Mouse (Mus musculus): ENCODE results near the gene Nmrk1. TPM values are rescaled to one million over a fixed set of nuclear protein-coding genes. Genes with fewer than 3 reads are reported as not detected.
A peak's percentile ranks its signal among the peaks of the same experiment; 100 is the strongest.

Nmrk1 gene
- total and polyA plus RNA-seq, 2 experiments from 2014 or later, result 3.6 to 4.8 TPM

DNA sequence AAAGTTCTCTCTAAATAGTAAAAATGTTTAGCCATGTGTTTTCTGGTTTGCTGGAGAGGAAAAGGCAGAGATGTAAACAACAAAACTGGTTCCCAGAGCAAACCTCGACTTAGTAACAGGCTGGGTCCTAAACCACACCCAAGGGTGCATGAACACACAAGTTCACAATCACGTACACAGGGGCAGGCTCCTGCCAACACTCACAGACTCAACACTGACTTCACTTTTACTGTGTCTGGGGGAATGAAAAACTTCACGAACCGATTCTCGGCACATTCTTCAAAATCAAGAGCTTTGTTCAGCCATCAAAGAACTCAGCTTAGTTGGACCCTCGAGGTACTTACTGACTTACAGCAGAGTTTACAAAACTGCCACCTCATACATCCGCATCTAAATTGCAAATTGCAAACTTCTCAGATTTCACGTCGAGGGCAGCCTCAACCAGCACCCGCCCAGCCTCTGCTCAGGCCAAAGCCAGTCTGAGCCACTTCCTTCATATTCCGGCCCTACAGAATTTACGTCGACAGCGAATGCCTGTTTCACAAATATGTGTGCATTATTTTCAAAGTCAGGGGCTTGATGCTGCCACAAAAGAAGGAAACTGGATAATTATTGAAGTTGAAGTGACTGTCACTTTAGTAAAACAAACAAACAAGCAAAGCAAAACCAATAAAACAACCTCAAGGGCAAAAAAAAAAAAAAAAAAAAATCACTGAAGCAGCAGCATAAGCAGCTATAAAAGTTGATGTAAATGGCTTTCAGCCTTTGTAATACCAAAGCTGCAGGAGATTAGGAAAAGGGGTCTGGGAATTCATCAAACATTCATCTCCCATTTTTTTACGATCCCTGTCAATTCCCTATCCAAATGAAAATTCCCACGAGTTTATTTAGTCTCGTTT is 1.3 kb upstream of the Nmrk1 start:
- 7% methylated on average over 17 of the region's 17 CpGs for WGBS
- DNase-seq, result no peak
- no peaks in the 10 kb centered on the region for H3K36me3 ChIP-seq (ENCODE audit: insufficient read depth)
- no peaks in the 10 kb centered on the region for H3K27me3 ChIP-seq (ENCODE audit: insufficient read depth, low read length)
- no peaks in the 10 kb centered on the region for H3K4me1 ChIP-seq (ENCODE audit: insufficient read depth)
- TF ChIP-seq CTCF (IDR thresholded peaks at IDR 0.05; ENCODE audit: low read depth), result no peak
- H3K27ac ChIP-seq (ENCODE audit: low read depth, low read length), result no peak overlapping the region
- no peak for ATAC-seq
- H3K4me3 ChIP-seq (ENCODE audit: low read depth, low read length), result peak overlapping the region; percentile 75
- H3K9ac ChIP-seq, result no peak overlapping the region
- peak overlapping the region; percentile 96 for H3K4me2 ChIP-seq (ENCODE audit: low read depth)
- H3K9me3 ChIP-seq (ENCODE audit: low read length), result no peaks in the 10 kb centered on the region

- H3K27me3 ChIP-seq (ENCODE audit: insufficient read depth, low read length), result no peaks in the 10 kb centered on the region
- DNase-seq (no peak), ATAC-seq (peak; percentile 54)
- no peaks in the 10 kb centered on the region for H3K9me3 ChIP-seq (ENCODE audit: low read length)
- H3K9ac ChIP-seq, result peak overlapping the region; percentile 57
- WGBS, result 1% methylated on average over 40 of the region's 40 CpGs
- peak overlapping the region; percentile 50; the same call in 1 of the 2 replicates for H3K27ac ChIP-seq (ENCODE audit: low read depth, low read length)
- H3K4me2 ChIP-seq (ENCODE audit: low read depth), result peak overlapping the region; percentile 96
- H3K4me3 ChIP-seq (ENCODE audit: low read depth, low read length), result peak overlapping the region; percentile 75
- TF ChIP-seq CTCF (IDR thresholded peaks at IDR 0.05; ENCODE audit: low read depth), result no peak
- no peaks in the 10 kb centered on the region for H3K4me1 ChIP-seq (ENCODE audit: insufficient read depth)
- no peaks in the 10 kb centered on the region for H3K36me3 ChIP-seq (ENCODE audit: insufficient read depth)
Observed at GRCm38 (mm10) chr19:18631161-18631643, 548 bp upstream of the Nmrk1 start.

DNA sequence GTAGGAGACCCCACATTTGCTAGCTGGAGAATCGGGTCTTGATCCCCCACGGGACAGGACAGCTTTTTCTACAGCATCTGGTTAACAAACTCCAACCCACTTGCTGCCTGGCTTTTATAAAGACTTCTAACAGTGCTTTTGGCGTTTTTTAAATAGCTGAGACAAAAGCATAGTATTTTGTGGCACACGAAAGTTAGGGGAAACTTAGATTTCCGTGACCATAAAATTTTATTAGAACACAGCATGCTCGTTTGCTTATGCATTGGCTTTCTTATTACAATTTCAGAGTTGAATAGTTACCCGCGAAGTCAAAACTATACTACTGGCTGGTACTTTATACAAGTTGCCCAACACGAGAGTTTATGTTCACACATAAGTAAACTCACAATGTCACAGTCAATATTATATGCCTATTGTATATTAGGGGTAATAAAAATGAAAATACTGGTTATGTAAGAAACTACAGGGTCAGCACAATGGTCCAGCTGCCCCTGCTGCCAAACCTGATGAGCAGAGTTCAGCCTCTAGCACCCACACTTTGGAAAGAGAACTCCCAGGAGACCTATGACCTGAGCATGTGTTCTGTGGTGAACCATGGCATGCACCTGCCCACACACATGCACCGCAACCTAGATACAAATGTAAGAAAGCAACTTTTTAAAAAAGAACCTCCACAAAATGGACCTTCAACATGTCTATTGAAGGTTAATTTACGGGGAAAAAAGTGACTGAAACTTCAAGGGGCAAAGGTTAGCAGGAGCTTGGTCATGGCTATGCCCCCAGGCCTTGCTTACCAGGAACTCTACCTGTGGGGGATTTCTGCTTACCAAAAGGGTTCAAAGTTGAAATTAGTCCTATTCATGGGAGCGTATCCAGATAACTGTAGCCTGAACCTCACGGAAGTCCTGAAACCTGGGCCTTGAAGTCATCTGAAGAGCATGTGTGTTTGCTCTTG is 758 bp downstream of the Nmrk1 start:
- ATAC-seq (no peak), DNase-seq (no peak)
- Histone ChIP-seq H3K9ac (peak overlapping the region; percentile 57; the same call in 1 of the 2 replicates), H3K9me3 (ENCODE audit: low read length) (no peaks in the 10 kb centered on the region), H3K27ac (ENCODE audit: low read depth, low read length) (no peak overlapping the region), H3K36me3 (ENCODE audit: insufficient read depth) (no peaks in the 10 kb centered on the region), H3K4me2 (ENCODE audit: low read depth) (peak overlapping the region; percentile 96), H3K4me1 (ENCODE audit: insufficient read depth) (no peaks in the 10 kb centered on the region), H3K4me3 (ENCODE audit: low read depth, low read length) (peak overlapping the region; percentile 75), H3K27me3 (ENCODE audit: insufficient read depth, low read length) (no peaks in the 10 kb centered on the region)
- TF ChIP-seq CTCF (IDR thresholded peaks at IDR 0.05; ENCODE audit: low read depth), result no peak
- 66% methylated on average over 13 of the region's 13 CpGs for WGBS

GRCm38 (mm10) chr19:18637954-18638353 is 6.2 kb downstream of the Nmrk1 start:
- no peaks in the 10 kb centered on the region for H3K27me3 ChIP-seq (ENCODE audit: insufficient read depth, low read length)
- DNase-seq (no peak), ATAC-seq (no peak)
- H3K4me2 ChIP-seq (ENCODE audit: low read depth), result no peak overlapping the region
- WGBS, result 87% methylated on average over 5 of the region's 5 CpGs
- no peak overlapping the region for H3K9ac ChIP-seq
- no peak for TF ChIP-seq CTCF (IDR thresholded peaks at IDR 0.05; ENCODE audit: low read depth)
- H3K9me3 ChIP-seq (ENCODE audit: low read length), result no peaks in the 10 kb centered on the region
- H3K4me1 ChIP-seq (ENCODE audit: insufficient read depth), result no peaks in the 10 kb centered on the region
- no peaks in the 10 kb centered on the region for H3K36me3 ChIP-seq (ENCODE audit: insufficient read depth)
- no peak overlapping the region for H3K27ac ChIP-seq (ENCODE audit: low read depth, low read length)
- H3K4me3 ChIP-seq (ENCODE audit: low read depth, low read length), result no peak overlapping the region

GRCm38 (mm10) chr19:18638949-18639348 is 7.2 kb downstream of the Nmrk1 start:
- Histone ChIP-seq H3K36me3 (ENCODE audit: insufficient read depth) (no peaks in the 10 kb centered on the region), H3K9ac (no peak overlapping the region), H3K4me3 (ENCODE audit: low read depth, low read length) (no peak overlapping the region), H3K9me3 (ENCODE audit: low read length) (no peaks in the 10 kb centered on the region), H3K4me2 (ENCODE audit: low read depth) (no peak overlapping the region), H3K4me1 (ENCODE audit: insufficient read depth) (no peaks in the 10 kb centered on the region), H3K27me3 (ENCODE audit: insufficient read depth, low read length) (no peaks in the 10 kb centered on the region), H3K27ac (ENCODE audit: low read depth, low read length) (no peak overlapping the region)
- WGBS, result 81% methylated on average over 5 of the region's 5 CpGs
- ATAC-seq, result no peak
- no peak for TF ChIP-seq CTCF (IDR thresholded peaks at IDR 0.05; ENCODE audit: low read depth)
- no peak for DNase-seq

DNA sequence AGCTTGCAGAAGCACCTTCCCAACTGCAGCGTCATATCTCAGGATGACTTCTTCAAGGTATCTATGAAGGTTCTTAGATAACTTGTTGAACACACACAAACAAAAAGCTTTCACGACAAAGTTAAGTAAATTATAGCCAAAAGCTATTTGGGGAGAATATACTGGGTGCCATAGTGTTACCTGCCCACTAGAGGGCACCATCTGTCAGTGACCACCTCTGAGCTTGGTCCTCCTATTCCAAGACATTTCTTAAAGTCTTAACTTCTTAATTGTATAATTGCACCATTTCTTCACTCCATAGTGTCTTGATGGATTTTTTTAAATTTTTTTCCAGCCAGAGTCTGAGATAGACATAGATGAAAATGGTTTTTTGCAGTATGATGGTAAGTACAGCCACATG is 7.8 kb downstream of the Nmrk1 start:
- no peak for ATAC-seq
- 33% methylated on average over 2 of the region's 2 CpGs for WGBS
- Histone ChIP-seq H3K4me1 (ENCODE audit: insufficient read depth) (no peaks in the 10 kb centered on the region), H3K27me3 (ENCODE audit: insufficient read depth, low read length) (no peaks in the 10 kb centered on the region), H3K27ac (ENCODE audit: low read depth, low read length) (no peak overlapping the region), H3K4me3 (ENCODE audit: low read depth, low read length) (no peak overlapping the region), H3K4me2 (ENCODE audit: low read depth) (no peak overlapping the region), H3K36me3 (ENCODE audit: insufficient read depth) (no peaks in the 10 kb centered on the region), H3K9ac (no peak overlapping the region), H3K9me3 (ENCODE audit: low read length) (no peaks in the 10 kb centered on the region)
- peak; percentile 42 for TF ChIP-seq CTCF (IDR thresholded peaks at IDR 0.05; ENCODE audit: low read depth)
- DNase-seq, result no peak

Data from forebrain, postnatal 0 days (tissue).